Mouse (Mus musculus) bone marrow, adult 2 months (tissue): ENCODE measurements at regions not wholly inside any gene's neighbourhood (a gene's known extent, or its start where the extent isn't known, plus 50 kb on each side); places are given as distances from the start of the nearest gene placed in this dataset.

Experiments used
- CTCF ChIP-seq: fragments of 200-500 bp; IDR thresholded peaks from 2 replicates; pipeline ENCODE4 v1.5.1; 2011; ENCODE audit warnings: low read length, control low read depth; ENCODE audit not compliant: control insufficient read depth, insufficient read depth
- POLR2A ChIP-seq: fragments of 200-500 bp; IDR thresholded peaks from 2 replicates; pipeline ENCODE4 v1.6.1; 2011; ENCODE audit warnings: low read depth, mild to moderate bottlenecking, control low read depth, low read length, borderline replicate concordance; ENCODE audit not compliant: control insufficient read depth

DNA sequence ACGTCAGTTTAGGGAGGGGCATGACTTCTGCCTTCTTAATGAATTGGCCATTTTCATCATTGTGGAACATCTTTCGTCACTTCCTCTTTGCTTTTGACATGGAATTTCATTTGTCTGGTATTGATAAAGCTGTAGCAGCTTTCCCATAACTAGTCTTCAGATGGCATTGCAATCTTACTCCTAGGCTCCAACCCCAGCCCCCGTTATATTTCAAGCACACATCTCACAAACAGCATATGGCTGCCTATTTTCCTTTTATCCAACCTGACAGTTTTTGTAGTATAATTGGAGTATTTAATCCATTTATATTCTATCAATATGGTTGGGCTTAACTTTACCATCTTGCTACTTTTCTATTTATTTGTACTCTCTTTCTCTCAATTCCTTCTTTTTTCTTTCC, 114.5 kb upstream of the Map1b start:
- TF ChIP-seq CTCF, result no peak
- TF ChIP-seq POLR2A, result no peak
